Mouse (Mus musculus): Measurements from ENCODE around the gene Retreg1. TPM values are rescaled to one million over a fixed set of nuclear protein-coding genes. Genes with fewer than 3 reads are reported as not detected.

The Retreg1 gene
- polyA plus RNA-seq, 1 experiment from 2014 or later, result 4.7 TPM

GRCm38 (mm10) chr15:25834282-25834681 is 8.7 kb upstream of the Retreg1 start:
- no peak overlapping the region for H3K9ac ChIP-seq
- H3K27ac ChIP-seq, result no peak overlapping the region
- no peak overlapping the region for H3K4me2 ChIP-seq
- peaks cover 4% of the 10 kb centered on the region for H3K9me3 ChIP-seq
- no peaks in the 10 kb centered on the region for H3K4me1 ChIP-seq
- no peak for ATAC-seq (ENCODE audit: insufficient number of reproducible peaks, insufficient read depth, low FRiP score, low TSS enrichment, low read depth)
- no peaks in the 10 kb centered on the region for H3K27me3 ChIP-seq
- no peaks in the 10 kb centered on the region for H3K36me3 ChIP-seq
- H3K4me3 ChIP-seq, result no peak overlapping the region
- WGBS, result 79% methylated on average over 2 of the region's 2 CpGs

DNA sequence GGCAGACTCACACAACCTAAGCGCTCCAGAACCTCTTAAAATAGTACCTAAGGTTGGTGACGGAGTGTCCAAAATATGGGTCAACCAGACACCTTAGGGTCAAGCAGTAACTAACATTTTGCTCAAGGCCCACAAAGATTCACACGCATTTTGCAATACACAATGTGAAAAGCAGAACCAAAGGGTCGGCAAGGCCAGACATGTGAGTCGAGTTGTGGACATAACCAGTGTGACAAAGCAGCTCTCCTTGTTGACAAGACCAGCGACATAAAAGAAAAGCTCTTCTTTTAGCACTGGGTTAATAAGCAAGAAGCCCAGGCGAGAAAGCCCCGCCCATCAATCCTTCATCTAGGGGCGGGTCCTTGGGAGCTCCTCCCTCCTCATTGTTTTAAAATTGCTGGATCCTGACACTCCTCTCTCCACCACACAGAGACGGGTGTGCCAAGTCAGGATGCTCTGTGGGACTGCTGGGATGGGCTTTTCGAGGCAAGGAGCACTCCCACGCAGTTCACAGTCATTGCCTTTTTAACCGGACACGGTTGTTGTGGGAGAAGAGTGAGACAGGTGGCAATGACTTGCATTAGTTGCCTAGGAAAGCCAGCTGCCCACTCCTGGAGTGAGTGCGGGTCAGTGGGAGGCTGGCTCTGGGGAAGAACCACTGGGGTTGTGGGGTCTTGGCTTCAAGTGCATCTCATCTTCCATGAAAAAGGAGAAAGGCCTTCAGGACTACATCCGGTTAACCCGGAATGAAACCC is 7.9 kb upstream of the Retreg1 start:
- ATAC-seq (ENCODE audit: insufficient number of reproducible peaks, insufficient read depth, low FRiP score, low TSS enrichment, low read depth), result no peak
- H3K9me3 ChIP-seq, result peaks cover 4% of the 10 kb centered on the region
- H3K4me1 ChIP-seq, result no peaks in the 10 kb centered on the region
- no peaks in the 10 kb centered on the region for H3K36me3 ChIP-seq
- no peak overlapping the region for H3K4me2 ChIP-seq
- no peak overlapping the region for H3K27ac ChIP-seq
- H3K4me3 ChIP-seq, result no peak overlapping the region
- no peaks in the 10 kb centered on the region for H3K27me3 ChIP-seq
- H3K9ac ChIP-seq, result no peak overlapping the region
- WGBS, result 90% methylated on average over 17 of the region's 17 CpGs

- Histone ChIP-seq H3K9ac (peak overlapping the region; percentile 82), H3K27ac (no peak overlapping the region), H3K4me1 (peaks cover 12% of the 10 kb centered on the region), H3K36me3 (no peaks in the 10 kb centered on the region), H3K9me3 (peaks cover under 1% of the 10 kb centered on the region; the same call in 1 of the 2 replicates), H3K27me3 (peaks cover 32% of the 10 kb centered on the region), H3K4me3 (peak overlapping the region; percentile 80), H3K4me2 (peak overlapping the region; percentile 80)
- ATAC-seq (ENCODE audit: insufficient number of reproducible peaks, insufficient read depth, low FRiP score, low TSS enrichment, low read depth), result no peak
- 12% methylated on average over 16 of the region's 16 CpGs for WGBS
These were observed 406 bp upstream of the Retreg1 start for GRCm38 (mm10) chr15:25842462-25843085.

DNA sequence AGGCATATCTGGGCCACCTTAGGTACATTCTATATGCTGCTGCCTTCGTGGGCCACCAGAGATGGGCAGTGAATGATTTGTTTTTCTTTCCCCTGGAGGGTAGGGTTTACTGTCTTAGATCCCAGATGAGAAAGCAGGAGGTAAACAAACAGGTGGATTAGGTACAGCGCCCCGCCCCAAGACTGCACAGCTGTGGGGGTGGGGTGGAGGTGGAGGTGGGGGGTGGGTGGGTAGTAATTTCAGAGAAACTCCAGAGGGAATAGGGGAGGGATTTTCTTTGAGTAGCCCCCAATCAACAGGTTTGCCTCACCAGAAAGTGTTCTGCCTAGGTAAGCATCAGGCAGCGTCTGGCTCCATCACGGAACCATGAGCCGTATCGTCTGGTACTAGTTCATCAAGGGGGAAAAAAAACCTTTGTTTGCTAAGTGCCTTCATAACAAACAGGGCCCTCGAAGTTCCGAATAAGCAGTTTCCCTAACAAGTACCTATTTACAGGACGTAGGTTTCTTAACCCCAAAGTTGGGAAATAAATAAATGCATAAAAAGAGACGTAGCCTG is 1.1 kb downstream of the Retreg1 start:
- Histone ChIP-seq H3K4me1 (peaks cover 12% of the 10 kb centered on the region), H3K4me2 (peak overlapping the region; percentile 80), H3K9ac (no peak overlapping the region), H3K27me3 (peaks cover 32% of the 10 kb centered on the region), H3K36me3 (no peaks in the 10 kb centered on the region), H3K9me3 (no peaks in the 10 kb centered on the region), H3K4me3 (peak overlapping the region; percentile 80), H3K27ac (no peak overlapping the region)
- 7% methylated on average over 11 of the region's 11 CpGs for WGBS
- no peak for ATAC-seq (ENCODE audit: insufficient number of reproducible peaks, insufficient read depth, low FRiP score, low TSS enrichment, low read depth)

DNA sequence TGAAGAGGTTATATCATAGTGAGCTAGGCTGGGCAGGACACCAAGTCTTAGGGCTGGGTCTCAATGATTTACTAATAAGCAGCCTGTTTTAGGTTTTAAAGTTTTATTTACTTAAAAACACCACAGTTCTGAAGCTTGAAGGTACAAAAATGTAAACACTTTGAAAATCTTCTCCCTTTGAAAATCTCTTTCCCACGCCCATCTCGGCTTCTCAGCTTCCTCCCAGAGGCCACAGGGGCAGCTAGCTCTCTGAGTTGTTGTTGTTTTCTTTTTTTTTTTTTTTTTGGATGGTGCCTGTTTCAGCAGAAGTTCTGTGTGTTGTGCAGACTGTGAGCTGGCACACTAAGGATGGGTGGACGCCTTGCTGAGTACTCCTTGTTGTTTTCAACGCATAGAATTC is 1.8 kb downstream of the Retreg1 start:
- H3K4me1 ChIP-seq, result peaks cover 12% of the 10 kb centered on the region
- no peak overlapping the region for H3K9ac ChIP-seq
- H3K9me3 ChIP-seq, result no peaks in the 10 kb centered on the region
- no peak for ATAC-seq (ENCODE audit: insufficient number of reproducible peaks, insufficient read depth, low FRiP score, low TSS enrichment, low read depth)
- H3K27ac ChIP-seq, result no peak overlapping the region
- H3K27me3 ChIP-seq, result peaks cover 32% of the 10 kb centered on the region
- H3K4me3 ChIP-seq, result no peak overlapping the region
- H3K4me2 ChIP-seq, result peak overlapping the region; percentile 14; the same call in 1 of the 2 replicates
- H3K36me3 ChIP-seq, result no peaks in the 10 kb centered on the region
- WGBS, result 53% methylated on average over 4 of the region's 4 CpGs

GRCm38 (mm10) chr15:25847576-25848168 is 4.7 kb downstream of the Retreg1 start:
- Histone ChIP-seq H3K27me3 (peaks cover 15% of the 10 kb centered on the region), H3K4me3 (no peak overlapping the region), H3K4me2 (no peak overlapping the region), H3K36me3 (no peaks in the 10 kb centered on the region), H3K9ac (no peak overlapping the region), H3K4me1 (peaks cover 7% of the 10 kb centered on the region), H3K9me3 (no peaks in the 10 kb centered on the region), H3K27ac (no peak overlapping the region)
- WGBS, result 90% methylated on average over 1 of the region's 1 CpGs
- no peak for ATAC-seq (ENCODE audit: insufficient number of reproducible peaks, insufficient read depth, low FRiP score, low TSS enrichment, low read depth)

DNA sequence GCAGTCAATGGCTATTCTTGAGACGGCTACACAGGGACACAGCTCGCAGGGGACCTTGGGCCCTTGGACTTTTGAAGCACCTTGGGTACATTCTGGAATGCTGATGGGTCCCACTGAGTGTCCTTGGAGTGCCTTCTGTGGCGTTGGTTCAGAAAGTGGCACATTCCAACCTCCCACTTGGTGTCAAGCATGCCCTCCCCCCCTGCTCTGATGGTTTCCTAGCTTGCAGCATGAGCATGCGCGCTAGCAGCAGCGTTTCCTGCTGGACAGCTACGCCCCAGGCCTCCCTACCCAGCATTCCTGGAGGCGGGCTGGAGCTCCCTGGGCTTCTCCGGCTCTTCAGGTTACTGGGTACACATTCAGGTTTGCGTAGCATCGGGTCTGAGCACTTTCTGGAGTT is 7.6 kb downstream of the Retreg1 start:
- no peak overlapping the region for H3K4me3 ChIP-seq
- no peak overlapping the region for H3K9ac ChIP-seq
- WGBS, result 69% methylated on average over 11 of the region's 11 CpGs
- H3K27me3 ChIP-seq, result no peaks in the 10 kb centered on the region
- ATAC-seq (ENCODE audit: insufficient number of reproducible peaks, insufficient read depth, low FRiP score, low TSS enrichment, low read depth), result no peak
- H3K27ac ChIP-seq, result no peak overlapping the region
- no peaks in the 10 kb centered on the region for H3K36me3 ChIP-seq
- peaks cover 10% of the 10 kb centered on the region for H3K4me1 ChIP-seq
- no peak overlapping the region for H3K4me2 ChIP-seq
- H3K9me3 ChIP-seq, result no peaks in the 10 kb centered on the region

DNA sequence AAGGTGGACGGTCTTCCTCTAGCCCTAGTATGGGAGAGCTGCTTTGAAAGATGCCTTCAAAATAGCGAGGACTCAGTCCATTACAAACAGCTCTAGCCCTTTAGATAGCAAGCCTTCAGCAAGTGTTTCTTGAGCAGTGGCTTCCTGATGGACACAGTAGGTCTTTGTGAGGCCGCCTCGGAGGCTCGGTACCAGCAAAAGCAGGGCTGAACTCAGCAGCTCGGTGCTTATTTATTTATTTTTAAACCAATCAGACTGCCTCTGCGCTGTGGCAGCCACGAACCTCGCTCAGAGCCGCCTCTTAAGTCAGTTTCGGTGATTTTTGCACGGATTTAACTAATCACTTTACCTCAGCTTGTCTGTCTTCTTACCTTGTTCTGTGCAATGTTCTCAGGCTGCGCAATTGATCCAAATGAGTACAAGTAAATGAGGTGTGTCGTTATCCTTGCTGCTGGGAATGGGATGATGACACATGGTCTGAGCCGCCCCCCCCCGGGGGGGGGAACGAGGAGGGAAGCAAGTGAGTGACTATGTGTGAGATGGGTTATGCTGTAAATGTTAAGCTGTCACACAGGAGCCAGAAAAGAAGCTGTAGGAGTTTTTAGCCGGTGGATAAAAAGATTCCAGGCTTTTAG is 11.4 kb downstream of the Retreg1 start:
- Histone ChIP-seq H3K4me1 (peaks cover 10% of the 10 kb centered on the region), H3K4me3 (no peak overlapping the region), H3K9me3 (no peaks in the 10 kb centered on the region), H3K9ac (no peak overlapping the region), H3K4me2 (peak overlapping the region; percentile 48), H3K27me3 (no peaks in the 10 kb centered on the region), H3K36me3 (no peaks in the 10 kb centered on the region), H3K27ac (no peak overlapping the region)
- WGBS, result 33% methylated on average over 18 of the region's 18 CpGs
- ATAC-seq (ENCODE audit: insufficient number of reproducible peaks, insufficient read depth, low FRiP score, low TSS enrichment, low read depth), result no peak

GRCm38 (mm10) chr15:25858611-25859058 is 15.7 kb downstream of the Retreg1 start:
- H3K36me3 ChIP-seq, result no peaks in the 10 kb centered on the region
- H3K4me1 ChIP-seq, result peaks cover 10% of the 10 kb centered on the region
- H3K9me3 ChIP-seq, result no peaks in the 10 kb centered on the region
- H3K27ac ChIP-seq, result no peak overlapping the region
- WGBS, result 54% methylated on average over 12 of the region's 12 CpGs
- H3K4me3 ChIP-seq, result no peak overlapping the region
- H3K9ac ChIP-seq, result no peak overlapping the region
- no peak for ATAC-seq (ENCODE audit: insufficient number of reproducible peaks, insufficient read depth, low FRiP score, low TSS enrichment, low read depth)
- H3K4me2 ChIP-seq, result no peak overlapping the region
- no peaks in the 10 kb centered on the region for H3K27me3 ChIP-seq

DNA sequence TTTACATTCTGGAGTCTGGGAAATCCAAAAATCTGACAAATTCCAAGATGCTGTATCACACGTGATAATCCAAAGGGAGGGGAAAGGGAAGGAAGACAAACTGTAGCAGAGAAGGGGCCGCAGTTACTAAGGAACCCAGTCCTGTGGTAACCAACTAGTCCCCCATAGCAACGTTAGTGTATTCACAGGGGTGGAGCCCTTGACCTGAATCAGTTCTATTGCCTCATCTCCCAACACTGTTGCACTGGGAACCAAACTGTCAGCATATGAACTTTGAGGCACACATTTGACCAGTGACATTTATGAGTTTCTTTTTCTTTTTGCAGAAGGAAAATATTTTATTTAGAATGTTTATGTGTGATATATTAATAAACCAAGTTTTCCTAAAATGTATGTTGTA is 16.5 kb downstream of the Retreg1 start:
- no peak overlapping the region for H3K4me3 ChIP-seq
- no peak overlapping the region for H3K9ac ChIP-seq
- ATAC-seq (ENCODE audit: insufficient number of reproducible peaks, insufficient read depth, low FRiP score, low TSS enrichment, low read depth), result no peak
- H3K27ac ChIP-seq, result no peak overlapping the region
- H3K4me2 ChIP-seq, result no peak overlapping the region
- H3K9me3 ChIP-seq, result no peaks in the 10 kb centered on the region
- no peaks in the 10 kb centered on the region for H3K36me3 ChIP-seq
- no peaks in the 10 kb centered on the region for H3K27me3 ChIP-seq
- WGBS, result 57% methylated on average over 3 of the region's 3 CpGs
- H3K4me1 ChIP-seq, result peaks cover 2% of the 10 kb centered on the region

- Histone ChIP-seq H3K9me3 (no peaks in the 10 kb centered on the region), H3K9ac (no peak overlapping the region), H3K4me2 (no peak overlapping the region), H3K4me3 (no peak overlapping the region), H3K36me3 (no peaks in the 10 kb centered on the region), H3K27ac (no peak overlapping the region), H3K4me1 (no peaks in the 10 kb centered on the region), H3K27me3 (no peaks in the 10 kb centered on the region)
- ATAC-seq (ENCODE audit: insufficient number of reproducible peaks, insufficient read depth, low FRiP score, low TSS enrichment, low read depth), result no peak
- WGBS, result 82% methylated on average over 7 of the region's 7 CpGs
These were observed 18.9 kb downstream of the Retreg1 start for GRCm38 (mm10) chr15:25861900-25862299.

Measured in embryonic facial prominence, embryonic 13.5 days (tissue).